Mouse (Mus musculus): ENCODE results near the gene AC134908.4.

Gene AC134908.4

DNA sequence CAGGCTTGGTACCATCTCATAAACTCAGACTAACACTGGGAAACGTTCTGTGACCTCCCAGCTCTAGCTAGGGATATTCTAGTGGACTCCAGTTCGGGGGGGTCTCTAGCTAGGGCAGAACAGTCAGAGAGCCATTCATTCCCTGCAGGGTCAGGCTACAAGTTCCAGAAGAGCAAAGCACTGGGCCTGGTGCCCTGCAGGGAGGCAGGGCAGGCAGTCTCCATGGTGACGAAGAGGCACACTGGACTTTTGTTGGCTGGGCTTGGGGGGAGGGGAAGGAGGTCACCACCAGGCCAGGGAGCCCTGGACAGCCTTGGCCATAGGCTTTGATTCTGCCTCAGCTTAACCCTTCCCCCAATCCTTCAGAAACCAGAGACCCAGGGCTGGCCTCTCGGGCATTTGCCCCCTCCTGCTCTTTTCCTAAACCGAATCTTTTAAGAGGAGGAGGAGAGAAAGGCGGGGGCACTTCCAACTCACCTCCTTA lies at the start of gene AC134908.4:
Gene AC134908.4 (minus strand): TSS at position 51 of the 484 bp plus-strand sequence.
- peak; percentile 72 for DNase-seq

DNA sequence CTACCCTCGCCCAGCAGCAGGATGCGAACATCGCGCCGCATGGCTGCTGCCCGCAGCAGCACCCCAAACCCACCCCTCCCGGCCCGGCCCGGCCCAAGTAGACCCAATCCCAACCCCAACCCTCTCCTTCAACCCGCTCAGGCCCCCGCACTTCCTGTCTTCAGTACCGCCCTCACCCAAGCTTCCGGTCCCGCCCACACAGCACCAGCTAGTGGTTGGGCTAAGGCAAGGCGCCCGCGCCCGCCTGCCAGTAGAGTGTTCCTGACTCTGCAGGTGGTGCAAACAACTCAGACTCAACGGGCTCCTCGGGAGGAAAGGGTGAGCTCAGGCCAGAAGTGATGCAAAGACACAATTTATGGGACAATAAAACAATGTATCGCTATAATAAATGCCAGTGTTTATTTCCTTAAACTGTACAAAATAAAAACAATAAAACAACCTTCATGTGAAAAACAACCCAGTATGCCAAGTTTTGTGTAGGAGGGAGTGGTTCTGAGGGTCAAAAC lies 49.0 kb upstream of the AC134908.4 start, which contains the start of gene Rhot2:
Gene Rhot2 (minus strand): TSS at position 456 of the 506 bp plus-strand sequence.
- peak; percentile 97 for DNase-seq

DNA sequence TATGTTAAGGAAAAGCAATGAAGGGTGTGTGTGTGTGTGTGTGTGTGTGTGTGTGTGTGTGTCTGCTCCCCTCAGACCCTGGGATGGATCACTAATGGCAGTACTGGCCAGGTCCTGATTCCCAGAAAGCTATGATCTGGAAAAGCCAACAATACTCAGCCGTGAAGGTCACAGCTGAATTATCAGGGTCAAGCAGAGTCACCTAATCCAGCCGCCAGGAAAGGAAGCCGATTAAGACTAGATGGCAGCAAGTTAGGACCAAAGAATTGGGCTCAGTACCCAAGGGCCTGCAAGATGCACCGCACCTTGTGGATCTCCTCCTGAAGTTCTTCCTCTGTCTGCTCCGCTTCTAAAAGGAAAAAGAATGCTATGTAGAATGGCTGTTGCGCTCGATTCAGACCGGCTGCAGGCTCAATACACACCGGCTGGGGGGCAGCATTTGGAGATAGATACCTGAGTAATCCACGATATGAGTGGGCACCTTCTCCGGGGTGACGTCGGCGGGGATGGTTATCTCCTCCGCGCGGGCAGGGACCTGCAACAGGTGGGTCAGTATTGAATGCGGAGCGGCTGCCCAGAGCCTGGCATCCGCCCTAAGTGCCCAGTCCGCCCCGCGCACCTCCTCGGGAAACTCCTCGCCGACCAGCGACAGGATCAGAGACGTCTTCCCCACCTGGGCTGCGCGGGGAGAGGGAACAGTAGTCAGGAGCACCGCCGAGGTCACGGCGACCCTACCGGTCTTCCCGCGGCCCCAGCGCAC lies 48.4 kb upstream of the AC134908.4 start:
- DNase-seq = peak; percentile 21

DNA sequence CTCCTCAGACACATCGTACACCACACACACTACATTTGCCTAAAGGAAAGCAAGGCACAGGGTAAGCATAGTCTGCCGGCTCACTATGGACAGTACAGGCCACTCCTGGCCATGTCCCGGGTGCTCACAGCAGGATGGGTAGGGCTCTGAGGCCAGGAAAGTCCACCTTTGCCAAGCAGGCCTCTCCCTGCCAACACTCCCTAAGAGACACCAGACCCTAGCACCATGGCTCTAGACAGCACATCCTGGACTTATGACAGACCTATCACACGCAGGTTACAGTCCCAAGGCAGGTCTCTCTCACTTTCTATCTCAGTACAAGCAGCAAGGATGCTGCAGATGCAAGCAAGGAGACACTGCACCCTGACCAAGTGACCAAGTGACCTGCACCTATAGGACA lies 47.7 kb upstream of the AC134908.4 start:
- no peak for DNase-seq

DNA sequence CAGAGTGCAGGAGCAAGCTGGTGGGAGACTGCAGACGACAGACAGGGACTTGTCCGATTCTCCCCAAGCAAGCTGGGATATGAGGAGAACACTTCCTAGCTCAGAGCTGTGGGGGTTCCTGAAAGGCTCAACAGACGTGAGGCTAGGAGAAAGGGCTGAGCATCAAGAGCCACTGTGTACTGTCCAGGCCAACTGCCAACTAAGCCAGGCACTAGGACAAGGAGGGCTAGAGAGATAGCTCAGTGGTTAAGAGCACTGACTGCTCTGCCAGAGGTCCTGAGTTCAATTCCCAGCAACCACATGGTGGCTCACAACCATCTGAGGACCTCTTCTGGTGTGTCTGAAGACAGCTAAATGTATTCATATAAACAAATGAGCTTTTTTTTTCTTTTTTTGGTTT lies 47.0 kb upstream of the AC134908.4 start:
- no peak for DNase-seq

DNA sequence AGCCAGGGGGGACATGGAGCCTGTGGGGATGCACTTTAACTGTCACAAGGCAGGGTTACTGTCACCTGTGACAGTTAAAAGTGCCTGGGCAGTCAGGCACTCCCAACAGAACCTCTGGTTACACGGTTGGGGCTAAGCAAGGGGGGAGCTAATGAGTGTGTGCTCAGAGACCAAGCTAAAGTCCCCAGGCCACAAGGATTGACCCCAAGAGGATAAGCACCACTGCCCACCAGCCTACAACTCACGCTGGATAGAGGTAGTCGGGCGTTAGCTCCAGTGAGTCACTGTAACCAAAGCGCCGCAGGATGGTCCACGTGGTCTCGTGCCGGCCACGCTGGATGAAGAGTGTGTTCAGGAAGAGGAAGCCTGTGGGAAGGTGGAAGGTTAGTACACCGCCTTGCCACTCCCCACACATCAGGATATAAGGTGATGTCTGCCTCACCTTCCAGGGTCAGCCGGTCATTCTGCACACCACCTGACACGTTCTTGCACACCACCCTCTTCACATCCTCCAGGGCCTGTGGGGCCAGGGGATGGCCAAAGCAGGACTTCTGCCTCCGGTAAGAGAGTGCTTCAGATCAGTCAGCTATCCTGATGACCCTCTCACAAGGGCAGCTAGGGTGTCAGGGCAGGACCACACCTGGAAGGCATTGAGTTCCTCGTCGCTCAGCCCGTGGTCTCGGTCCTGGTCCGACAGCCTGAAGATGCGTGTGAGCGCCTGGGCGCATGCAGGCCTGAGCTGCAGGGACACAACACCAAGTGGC lies 45.8 kb upstream of the AC134908.4 start, which contains the start of gene Gm20683:
Gene Gm20683 (minus strand): TSS at position 647 of the 764 bp plus-strand sequence.
- DNase-seq = no peak

DNA sequence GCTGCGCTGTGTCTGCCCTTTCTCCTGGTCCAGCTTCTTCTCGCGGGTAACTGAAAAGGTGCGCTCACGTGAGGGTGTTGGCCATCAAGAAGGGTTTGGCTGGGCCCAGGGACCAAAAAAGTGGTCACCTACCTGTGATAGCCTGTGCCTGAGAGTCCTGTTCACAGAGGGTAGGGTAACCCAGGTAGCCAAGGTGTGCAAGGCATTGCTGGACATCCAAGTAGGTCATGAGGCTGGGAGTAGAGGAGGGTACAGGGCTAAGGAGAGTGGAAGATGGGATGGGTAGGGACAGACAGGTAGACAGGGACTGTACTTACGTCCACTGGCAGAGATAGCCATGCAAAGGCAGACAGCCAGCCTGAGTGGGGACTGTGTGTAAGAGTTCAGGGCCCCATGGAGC lies 45.1 kb upstream of the AC134908.4 start:
- no peak for DNase-seq

DNA sequence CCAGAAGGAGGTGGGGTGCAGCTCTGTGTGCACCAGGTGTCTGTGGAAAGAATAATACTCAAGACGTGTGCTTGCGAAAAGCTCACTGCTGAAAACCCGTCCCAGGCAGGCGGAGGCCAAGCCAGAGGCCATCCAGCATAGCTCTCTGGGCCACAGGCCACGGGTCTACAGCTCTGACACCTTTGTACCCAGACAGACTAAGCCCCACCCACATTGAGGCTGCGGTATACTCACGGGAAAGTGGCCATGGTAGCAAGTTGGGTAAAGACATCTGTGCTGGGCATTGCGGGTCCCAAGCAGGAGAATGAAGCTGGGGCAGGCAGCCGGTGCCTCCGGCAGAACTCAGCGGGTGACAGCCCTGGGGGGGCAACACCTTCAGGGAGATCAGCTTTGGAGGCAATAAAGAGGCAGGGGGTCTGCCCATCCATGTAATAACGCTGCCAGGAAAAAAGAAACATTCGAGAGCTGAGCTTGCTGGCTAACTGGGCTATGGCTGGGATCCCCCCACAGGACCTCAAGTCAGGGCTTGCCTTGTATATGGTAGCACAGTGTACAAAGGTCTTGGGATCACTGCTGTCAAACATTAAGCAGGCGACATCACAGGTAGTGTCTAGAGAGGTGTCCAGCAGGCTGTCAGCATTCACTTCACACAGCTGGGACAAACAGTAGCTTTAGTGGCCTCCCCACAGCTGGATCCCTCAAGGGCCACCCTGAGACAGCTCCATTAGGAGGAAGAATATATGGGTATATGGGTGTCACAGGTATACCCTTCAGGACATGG lies 44.2 kb upstream of the AC134908.4 start:
- DNase-seq = peak; percentile 55

DNA sequence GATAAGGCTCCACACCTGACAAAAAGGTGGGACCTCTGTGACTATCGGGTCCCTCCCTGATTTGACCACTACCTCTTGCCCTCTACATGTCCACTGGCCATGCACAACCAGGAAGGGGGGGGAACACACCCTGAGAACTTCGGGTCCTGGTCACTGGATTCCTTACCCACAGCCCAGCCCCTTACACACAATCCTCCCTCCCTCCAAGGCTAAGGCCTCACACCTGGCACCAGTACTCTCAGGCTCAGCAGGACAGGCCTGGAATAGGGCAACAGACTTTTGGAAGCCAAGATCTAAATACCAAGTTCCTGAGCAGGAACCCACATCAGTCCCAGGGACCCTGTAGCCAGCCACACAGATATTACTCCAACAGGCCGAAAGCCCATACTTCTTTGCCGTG lies 43.4 kb upstream of the AC134908.4 start:
- peak; percentile 14 for DNase-seq

DNA sequence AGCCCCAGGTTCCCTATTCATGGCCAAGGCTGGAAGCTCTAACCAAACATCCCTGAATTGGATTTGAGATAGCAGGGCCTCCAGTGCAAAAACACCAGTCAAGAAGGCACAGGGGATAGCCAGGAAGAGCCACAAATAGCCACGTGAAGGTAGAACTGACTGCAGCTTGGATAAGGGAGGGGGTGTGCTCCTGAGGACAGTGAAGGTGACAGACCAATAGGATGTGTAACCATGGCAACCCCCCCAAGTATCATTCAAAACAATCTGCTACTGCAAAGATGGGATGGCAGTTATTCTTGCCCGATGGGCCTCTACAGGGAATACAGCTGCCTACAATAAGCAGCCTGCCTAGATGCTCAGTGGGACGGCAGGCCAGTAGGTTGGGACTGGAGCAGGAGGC lies 42.1 kb upstream of the AC134908.4 start:
- no peak for DNase-seq

DNA sequence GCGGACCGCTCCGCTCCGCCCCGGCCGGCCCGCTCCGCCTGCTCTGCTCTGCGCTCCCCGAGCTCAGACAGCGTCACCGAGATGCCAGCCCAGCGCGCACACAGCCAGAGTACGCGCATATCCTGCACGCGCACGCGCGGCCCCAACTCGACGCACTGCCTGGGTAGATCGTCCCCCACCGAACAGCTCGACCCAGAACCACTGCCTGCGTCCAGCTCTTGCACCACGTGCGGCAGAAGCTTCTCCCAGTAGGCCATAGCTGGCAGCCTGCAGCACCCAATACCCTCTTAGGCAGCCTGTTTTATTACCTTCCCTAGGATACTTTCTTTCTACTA lies 41.6 kb upstream of the AC134908.4 start, which contains the start of gene Rhbdl1:
Gene Rhbdl1 (minus strand): TSS at position 220 of the 335 bp plus-strand sequence.
- peak; percentile 84 for DNase-seq

DNA sequence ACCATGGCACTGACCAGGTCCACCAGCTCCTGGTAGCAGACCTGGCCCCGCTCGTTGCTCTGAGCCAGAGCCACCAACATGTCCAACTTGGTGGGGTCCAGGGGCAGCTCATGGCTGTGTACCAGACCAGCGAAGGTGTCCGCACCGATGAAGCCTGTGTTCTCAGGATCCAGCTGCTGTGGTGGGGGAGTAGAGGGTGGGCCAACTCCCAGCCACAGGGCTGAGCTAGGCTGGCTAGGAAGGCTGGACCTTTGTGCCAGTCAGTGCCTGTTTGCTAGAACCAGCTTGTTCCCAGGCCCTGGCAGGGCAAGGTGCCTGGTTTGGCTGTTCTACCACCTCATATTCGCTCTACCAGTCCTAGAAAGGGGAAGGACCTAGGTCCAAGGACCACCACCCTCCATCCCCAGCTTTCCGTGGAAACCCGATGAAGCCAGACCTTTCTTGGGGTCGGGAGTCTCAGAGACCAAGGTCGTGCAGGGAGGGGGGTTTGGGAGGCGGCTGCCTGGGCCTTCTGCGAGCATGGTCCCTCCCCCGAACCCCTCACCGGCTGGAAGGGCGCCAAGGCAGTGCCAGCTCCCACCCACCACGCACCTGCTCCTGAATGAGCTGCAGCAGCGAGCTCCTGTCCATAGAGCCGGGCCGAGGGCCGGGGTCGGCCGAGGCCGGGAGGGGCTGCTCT lies 41.1 kb upstream of the AC134908.4 start:
- peak; percentile 56 for DNase-seq

DNA sequence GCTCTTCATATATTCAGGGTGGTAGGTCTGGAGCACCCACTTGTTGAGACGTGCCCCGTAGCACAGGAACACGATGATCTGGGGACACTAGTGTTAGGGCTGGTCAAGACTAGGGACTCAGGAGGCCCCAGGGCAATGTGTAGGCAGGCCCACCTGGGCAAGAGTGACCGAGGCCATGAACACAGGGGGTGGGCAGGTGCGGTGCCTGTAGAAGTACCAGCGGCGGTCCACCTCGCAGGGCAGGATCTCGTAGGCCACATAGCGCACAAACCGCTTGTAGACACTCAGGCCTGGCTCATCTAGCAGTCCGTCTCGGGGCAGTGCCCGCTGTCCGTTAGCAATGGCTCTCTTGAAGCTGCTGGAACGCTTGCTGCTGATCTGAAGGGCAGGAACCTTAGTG lies 40.4 kb upstream of the AC134908.4 start:
- DNase-seq = peak; percentile 40

DNA sequence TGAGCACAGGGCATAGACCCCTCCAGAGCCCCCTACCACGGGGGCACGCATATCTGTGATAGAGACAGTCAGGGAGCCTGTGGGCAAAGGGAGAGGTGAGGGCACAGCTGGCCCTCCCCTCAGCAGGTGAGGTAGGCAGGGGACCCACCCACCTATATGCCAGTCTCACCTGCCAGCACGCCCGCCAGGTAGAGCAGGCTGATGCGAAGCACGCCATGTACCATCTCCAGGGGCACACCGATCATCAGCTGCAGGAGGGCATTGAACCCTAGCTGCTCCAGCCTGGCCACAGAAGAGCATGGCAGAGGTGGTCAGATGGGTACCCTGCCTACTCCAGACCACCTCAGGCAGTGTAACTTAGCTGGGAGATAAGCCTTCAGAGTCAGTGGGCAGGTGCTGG lies 39.8 kb upstream of the AC134908.4 start:
- peak; percentile 43 for DNase-seq

DNA sequence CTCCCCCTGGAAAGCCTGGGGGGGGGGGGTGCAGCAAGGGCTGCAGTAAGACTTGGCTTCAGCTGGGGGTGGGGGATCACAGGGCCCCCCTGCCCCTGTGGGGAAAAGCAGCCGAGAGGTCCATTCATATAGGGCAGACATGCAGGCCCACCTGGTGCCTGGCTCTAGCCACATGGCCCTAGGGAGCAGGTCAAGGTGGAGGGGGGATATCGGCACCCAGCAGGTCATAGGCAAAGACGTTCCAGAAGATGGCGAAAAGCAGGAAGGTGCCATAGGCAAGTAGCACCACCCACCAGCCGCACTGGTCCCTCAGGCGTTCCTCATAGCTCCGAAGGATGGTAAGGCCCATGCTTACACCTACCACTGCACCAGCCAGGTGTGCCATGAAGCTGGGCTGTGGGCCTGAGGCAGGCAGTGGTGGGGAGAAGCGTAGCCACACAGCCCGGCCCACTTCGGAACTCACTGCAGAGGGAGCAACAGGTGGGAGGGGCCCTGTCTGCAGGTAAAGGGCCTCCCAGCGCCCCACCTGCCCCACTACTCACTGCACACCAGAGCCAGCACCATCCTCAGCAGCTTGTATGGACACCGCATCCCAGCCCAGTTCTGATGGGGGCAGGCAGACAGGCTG lies 39.2 kb upstream of the AC134908.4 start:
- DNase-seq = peak; percentile 34

DNA sequence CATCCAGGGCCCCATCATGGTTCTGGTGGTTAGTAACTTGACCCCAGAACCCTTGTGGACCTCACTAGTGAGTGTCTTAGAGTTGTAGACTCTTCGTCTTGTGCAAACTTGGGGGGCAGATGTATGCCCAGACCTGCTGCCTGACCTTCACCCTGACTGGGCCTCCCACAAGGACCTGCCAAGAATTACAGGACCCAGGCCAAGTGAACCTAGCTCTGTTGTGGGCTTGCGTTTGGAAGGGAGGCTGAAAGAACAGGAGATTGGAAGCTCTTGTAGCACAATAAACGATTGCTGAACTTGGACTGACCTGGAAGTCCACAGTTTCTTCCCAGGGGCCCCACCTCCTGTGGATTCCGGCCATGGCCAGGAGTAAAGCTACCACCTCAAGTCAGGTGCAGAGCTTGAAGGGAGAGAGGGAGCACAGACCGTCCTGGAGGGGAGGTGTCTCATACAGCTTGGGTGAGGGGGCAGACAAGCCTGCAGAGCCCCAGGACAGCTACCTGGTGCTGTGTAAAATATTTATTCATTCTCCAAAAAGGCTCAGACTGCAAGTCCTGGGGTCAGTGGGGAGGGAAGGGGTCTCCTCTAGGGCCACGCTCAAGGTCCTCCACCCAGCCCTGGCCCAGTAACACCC lies 38.6 kb upstream of the AC134908.4 start:
- DNase-seq = peak; percentile 58

DNA sequence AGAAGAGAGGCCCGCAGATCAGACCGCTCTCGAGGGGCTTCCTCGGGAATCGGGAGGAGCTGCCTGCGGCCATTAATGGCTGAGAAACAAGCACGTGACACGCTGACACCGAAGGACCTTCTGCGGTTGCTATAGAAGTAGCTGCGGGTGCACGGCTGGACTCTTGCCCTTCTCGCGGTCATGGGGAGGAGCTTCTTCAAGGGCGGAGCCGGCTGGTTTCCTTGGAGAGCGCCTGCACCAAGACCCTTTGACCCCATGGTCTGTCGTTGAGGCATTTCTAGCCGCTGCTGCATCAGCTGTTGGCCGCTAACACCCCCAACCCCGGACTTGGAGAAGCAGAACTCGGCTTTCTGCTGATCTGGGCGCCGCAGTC lies 37.8 kb upstream of the AC134908.4 start, which contains the start of gene Stub1:
Gene Stub1 (minus strand): TSS at position 114 of the 373 bp plus-strand sequence.
- DNase-seq = peak; percentile 97

DNA sequence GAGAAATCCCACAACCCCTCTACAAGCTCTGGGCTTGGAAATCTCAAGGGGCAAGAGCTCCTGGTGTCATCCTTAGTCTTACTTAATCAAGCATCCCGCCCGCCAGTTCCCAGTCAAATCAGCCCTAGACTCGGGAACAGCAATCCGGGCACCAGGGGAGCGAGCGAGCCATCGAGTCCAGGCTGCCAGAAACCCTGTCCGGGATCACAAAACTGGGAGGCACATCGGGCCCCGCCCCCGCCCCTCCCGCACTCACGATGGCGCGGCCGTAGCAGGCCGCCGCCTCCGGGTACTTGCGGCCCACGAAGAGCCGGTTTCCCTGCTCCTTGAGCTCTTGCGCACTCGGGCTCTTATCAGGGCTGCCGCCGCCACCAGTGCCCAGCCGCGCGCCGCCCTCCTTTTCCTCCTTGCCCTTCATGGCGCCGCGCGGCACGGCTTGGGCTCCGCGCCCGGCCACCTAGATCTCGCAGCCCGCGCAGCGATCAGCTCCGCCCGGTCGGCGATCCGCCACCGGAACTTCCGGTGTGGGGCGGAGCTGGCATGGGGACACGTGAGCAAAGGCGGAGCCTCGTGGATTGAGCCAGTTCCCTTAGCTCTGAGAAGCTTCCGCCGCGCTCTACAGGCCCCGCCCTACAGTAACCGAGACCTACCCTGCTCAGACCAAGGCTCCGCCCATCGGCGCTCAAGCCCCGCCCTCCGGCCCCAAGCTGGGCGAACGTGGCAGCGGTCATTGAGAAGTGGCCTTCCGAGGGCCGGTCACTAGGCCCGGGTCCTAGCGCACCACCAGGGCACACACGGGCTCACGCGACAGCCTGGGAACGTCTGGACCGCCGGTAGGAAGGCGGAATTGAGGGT lies 37.2 kb upstream of the AC134908.4 start:
- peak; percentile 100 for DNase-seq

DNA sequence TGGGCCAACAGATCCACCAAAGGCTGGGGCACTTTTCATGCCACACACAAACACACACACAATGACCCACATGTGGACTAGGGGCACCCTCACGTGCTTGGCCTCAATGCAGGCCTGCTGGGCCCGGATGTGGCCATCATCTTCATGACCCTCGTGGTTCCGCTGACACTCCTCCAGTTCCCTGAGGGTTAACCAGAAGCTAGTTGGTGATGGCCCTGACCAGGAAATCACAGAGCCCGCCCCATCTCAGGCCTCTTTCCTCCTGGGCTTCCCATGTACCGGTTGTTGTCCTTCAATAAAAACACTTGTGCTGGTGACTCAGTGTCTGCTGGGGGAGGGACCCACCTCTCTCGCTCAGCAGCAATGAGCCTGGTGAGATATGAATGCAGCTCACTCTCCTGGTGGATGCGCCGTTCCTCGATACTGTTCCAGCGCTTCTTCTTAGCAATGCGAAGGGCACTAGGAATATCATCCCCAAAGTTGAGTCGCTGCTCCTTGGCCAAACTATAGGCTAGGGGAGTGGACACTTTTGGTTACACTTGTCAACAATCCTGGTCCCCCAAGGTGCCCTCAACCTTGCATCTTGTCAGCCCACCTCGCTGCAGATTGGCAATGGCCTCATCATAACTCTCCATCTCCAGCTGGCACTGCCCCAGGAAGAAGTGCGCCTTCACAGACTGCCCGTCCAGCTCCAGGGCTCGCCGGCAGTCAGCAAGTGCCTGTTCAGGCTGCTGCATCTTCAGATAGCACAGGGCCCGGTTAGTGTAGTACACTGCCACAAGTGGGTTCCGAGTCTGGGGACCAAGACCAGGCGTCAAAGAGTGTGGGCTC lies 36.2 kb upstream of the AC134908.4 start:
- DNase-seq = peak; percentile 57
